Mouse (Mus musculus) heart, adult 2 months (tissue): Measurements from ENCODE around the gene Prickle2. TPM values are rescaled to one million over a fixed set of nuclear protein-coding genes. Genes with fewer than 3 reads are reported as not detected.

Experiments used
- DNase-seq, 2 experiments: peaks; one replicate each; pipeline ENCODE4 v3.0.0; 2021
- H3K27ac ChIP-seq: fragments of 200-600 bp; 2 replicates; pipeline ENCODE4 v1.8.1; 2022
- H3K27me3 ChIP-seq: fragments of 200-500 bp; 2 replicates; pipeline ENCODE4 v1.6.1; 2012; ENCODE audit warnings: mild to moderate bottlenecking, low read length, inconsistent platforms, mixed read lengths; ENCODE audit not compliant: control insufficient read depth, insufficient read depth
- H3K36me3 ChIP-seq: fragments of 200-500 bp; 2 replicates; pipeline ENCODE4 v1.6.1; 2012; ENCODE audit warnings: low read length, inconsistent platforms; ENCODE audit not compliant: control insufficient read depth, insufficient read depth
- H3K4me1 ChIP-seq: fragments of 200-500 bp; 2 replicates; pipeline ENCODE4 v1.6.1; 2011; ENCODE audit warnings: low read length; ENCODE audit not compliant: control insufficient read depth, insufficient read depth
- H3K4me3 ChIP-seq: fragments of 200-600 bp; 2 replicates; pipeline ENCODE4 v1.8.1; 2022
- H3K79me2 ChIP-seq: fragments of 200-500 bp; replicated peaks from 2 replicates; pipeline ENCODE4 v1.6.1; 2012; ENCODE audit warnings: mild to moderate bottlenecking, inconsistent platforms, low read length, moderate library complexity, mixed read lengths; ENCODE audit not compliant: control insufficient read depth, insufficient read depth
- H3K9ac ChIP-seq: fragments of 200-500 bp; 2 replicates; pipeline ENCODE4 v1.6.1; 2012; ENCODE audit warnings: low read depth, mild to moderate bottlenecking, control low read depth, inconsistent platforms, low read length, mixed read lengths
- CTCF ChIP-seq: fragments of 200-600 bp; IDR thresholded peaks from 2 replicates; pipeline ENCODE4 v1.8.1; 2022; ENCODE audit warnings: antibody characterized with exemption, mild to moderate bottlenecking, moderate library complexity
- EP300 ChIP-seq: fragments of 200-500 bp; IDR thresholded peaks from 2 replicates; pipeline ENCODE4 v1.6.1; 2011; ENCODE audit warnings: low read depth, low read length, control low read depth; ENCODE audit not compliant: insufficient read depth
- POLR2A ChIP-seq: fragments of 200-500 bp; IDR thresholded peaks from 2 replicates; pipeline ENCODE4 v1.6.1; 2011; ENCODE audit warnings: mild to moderate bottlenecking, low read depth, low read length, control low read depth; ENCODE audit not compliant: insufficient read depth
- WGBS: fragments of 180-500 bp; shearing (Covaris S2); methylation state at CpG from one replicate; pipeline ENCODE4 v1.1.7; 2018; 5-methylcytosine and 5-hydroxymethylcytosine counted together
- intact Hi-C: fragments of 180-260 bp; cut with DNase I; formaldehyde crosslinking; loops from one replicate; pipeline ENCODE4 v1.15.1; 2025
- polyA plus RNA-seq: library from polyadenylated mRNA; depleted of rRNA; stranded (reverse); fragments of >200 nt; gene quantifications from 2 replicates; pipeline ENCODE4 v1.2.3, GENCODE M21; 2012; rRNA removed
- total RNA-seq, 2 experiments: library from RNA; stranded (reverse); gene quantifications; 2 replicates each; pipeline ENCODE4 v1.2.3; 2021

Prickle2 gene
- total and polyA plus RNA-seq, 3 experiments: 2.3 to 6.1 (median 4.9) TPM

- no peak overlapping the region for H3K9ac ChIP-seq
- WGBS: 71% methylated on average over 3 of the region's 3 CpGs
Measured at GRCm38 (mm10) chr6:92344588-92344987, 361.4 kb downstream of the Prickle2 start.

More at GRCm38 (mm10) chr6:92344588-92344987, 361.4 kb downstream of the Prickle2 start:
- intact Hi-C loops: no loop called here
- Histone ChIP-seq H3K27me3 (no peaks in the 10 kb centered on the region), H3K27ac (no peak overlapping the region), H3K36me3 (no peaks in the 10 kb centered on the region), H3K4me1 (no peaks in the 10 kb centered on the region), H3K79me2 (no peaks in the 10 kb centered on the region), H3K4me3 (no peak overlapping the region)
- DNase-seq: no peak
- TF ChIP-seq POLR2A: no peak
- TF ChIP-seq CTCF: no peak
- no peak for TF ChIP-seq EP300

Other genes with a start within 250 kb of the Prickle2 start
- gene A730049H05Rik, start 110.3 kb upstream of the Prickle2 start, total RNA-seq: under 1 TPM in 1 of 2 experiments, not detected in 1; 0.30 TPM
- gene A730049H05Rik, start 110.3 kb upstream of the Prickle2 start, polyA plus RNA-seq: 0.06 TPM in 1 of 2 replicates, not detected in the other
- under 1 TPM; 0.36 to 0.52 TPM for gene Gm15737, start 163.2 kb upstream of the Prickle2 start, total RNA-seq
- gene Gm15737, start 163.2 kb upstream of the Prickle2 start, polyA plus RNA-seq: 0.12 and 0.56 TPM in 2 replicates
- gene Adamts9, start 237.3 kb upstream of the Prickle2 start, total RNA-seq: 10 to 100 TPM in 1 of 2 experiments, 1 to 10 TPM in 1; 9.6 to 17.5 TPM
- 5.7 and 9.2 TPM in 2 replicates for gene Adamts9, start 237.3 kb upstream of the Prickle2 start, polyA plus RNA-seq